Mouse (Mus musculus): Measurements from ENCODE around the gene Kcnk2.
"Not testable (repeated sequence)": the region's sequence is repeated elsewhere in the genome, so short reads cannot be mapped to it uniquely, and the experiment has no call there.

Gene Kcnk2

GRCm38 (mm10) chr1:189342416-189343104 is 59.5 kb downstream of the Kcnk2 start:
- no peak for DNase-seq (ENCODE audit: low spot score)

DNA sequence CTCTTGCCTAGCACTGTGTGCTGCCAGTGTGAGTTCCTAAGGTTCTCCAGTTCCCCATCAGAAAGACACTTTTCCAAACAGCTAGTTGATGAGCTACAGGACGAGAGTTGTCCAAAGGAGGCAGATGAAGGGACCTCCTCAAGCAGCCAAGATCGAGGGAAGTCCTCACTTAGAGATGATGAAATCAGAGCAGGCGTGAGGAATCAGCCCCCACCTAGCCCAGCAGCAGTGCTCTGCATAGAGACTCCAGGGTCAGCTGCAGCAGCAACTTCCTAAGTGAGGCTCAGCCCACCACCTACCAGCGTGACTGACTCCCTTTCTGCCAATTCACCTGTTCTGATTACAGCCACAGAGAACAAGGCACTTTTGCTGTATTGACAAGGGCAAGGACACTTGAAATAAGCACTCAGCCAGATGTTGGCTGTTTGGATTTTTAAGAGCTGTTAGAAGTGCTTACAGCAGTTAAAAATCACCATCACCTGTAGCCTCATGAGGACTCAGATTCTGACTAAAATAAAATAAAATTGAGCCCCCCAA is 60.6 kb downstream of the Kcnk2 start:
- DNase-seq (ENCODE audit: low spot score): no peak

GRCm38 (mm10) chr1:189315896-189316295 is 86.2 kb downstream of the Kcnk2 start:
- DNase-seq (ENCODE audit: low spot score): no peak

DNA sequence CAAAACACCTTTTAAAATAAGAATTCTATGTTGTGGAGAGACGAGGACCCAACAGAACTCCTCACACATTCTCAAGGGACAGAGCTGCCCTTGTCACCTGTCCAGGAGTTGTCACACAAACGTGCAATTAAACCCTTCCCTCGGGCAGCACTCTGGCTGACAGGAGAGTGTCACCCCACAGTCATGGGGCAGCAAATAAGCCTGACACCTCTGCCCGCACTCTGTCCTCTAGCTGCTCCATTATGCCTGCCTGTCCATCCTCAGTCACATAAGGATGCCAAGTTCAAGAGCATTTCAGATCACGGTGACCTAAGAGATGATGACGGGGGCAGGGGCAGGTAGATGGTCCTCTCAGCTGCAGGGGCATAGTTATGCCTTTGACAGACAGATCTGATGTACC is 87.6 kb downstream of the Kcnk2 start:
- DNase-seq (ENCODE audit: low spot score): no peak

GRCm38 (mm10) chr1:189313750-189314149 is 88.3 kb downstream of the Kcnk2 start:
- no peak for DNase-seq (ENCODE audit: low spot score)

- no peak for DNase-seq (ENCODE audit: low spot score)
These were observed 91.9 kb downstream of the Kcnk2 start for GRCm38 (mm10) chr1:189310145-189310544.

GRCm38 (mm10) chr1:189304988-189305522 is 97.0 kb downstream of the Kcnk2 start:
- no peak for DNase-seq (ENCODE audit: low spot score)

DNA sequence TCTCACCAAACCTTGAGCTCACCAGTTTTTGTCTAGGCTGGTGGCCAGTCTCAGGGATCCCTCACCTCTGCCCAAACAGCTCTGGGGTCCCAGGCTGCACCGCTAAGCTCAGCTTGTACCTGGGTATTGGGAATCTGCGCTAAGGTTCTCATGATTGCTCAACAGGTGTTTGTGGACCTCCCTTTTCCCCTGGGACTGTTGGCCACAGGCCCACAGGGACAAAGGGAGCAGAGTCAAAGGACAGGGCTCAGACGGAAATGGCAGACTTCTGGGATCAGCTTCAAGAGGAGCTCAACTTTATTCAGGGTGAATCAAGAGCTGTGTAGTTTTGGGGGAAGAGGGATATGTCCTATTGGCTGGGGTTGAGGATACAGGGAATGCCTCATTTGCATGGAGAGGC is 99.1 kb downstream of the Kcnk2 start:
- DNase-seq (ENCODE audit: low spot score): no peak

DNA sequence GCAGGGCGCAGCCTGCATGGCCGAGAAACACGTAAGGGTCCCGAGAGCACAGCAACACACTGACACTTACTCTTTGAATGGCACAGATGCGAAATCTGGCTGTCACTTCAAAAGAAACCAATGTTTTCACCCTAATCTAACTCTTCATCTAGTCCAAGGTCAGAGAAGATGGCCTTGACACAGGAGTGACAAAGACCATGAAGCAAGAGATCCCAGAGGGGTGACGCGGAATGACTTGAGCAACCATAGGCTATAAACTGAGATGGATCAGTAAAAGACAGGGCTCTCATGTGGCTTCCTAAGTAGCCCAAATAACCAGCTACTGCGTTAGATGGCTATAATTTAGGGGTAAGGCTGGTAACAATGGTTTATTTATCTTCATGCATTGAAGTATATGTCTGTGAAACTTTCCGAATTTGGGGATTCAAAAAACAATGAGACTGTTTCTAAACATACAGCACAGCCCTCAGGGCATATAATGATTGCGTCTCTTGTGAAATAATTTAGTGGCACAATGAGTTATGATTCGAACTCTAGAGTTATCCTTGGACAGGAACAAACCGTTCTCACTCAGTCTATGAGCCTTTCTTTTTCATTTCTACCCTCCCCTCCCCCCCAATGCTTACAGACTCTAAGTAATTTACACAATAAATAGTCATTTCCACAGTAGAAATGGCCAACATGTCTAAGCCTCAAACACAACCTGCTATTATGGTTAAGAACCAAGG is 108.2 kb downstream of the Kcnk2 start:
- no peak for DNase-seq (ENCODE audit: low spot score)

GRCm38 (mm10) chr1:189290885-189291284 is 111.2 kb downstream of the Kcnk2 start:
- DNase-seq (ENCODE audit: low spot score): no peak

DNA sequence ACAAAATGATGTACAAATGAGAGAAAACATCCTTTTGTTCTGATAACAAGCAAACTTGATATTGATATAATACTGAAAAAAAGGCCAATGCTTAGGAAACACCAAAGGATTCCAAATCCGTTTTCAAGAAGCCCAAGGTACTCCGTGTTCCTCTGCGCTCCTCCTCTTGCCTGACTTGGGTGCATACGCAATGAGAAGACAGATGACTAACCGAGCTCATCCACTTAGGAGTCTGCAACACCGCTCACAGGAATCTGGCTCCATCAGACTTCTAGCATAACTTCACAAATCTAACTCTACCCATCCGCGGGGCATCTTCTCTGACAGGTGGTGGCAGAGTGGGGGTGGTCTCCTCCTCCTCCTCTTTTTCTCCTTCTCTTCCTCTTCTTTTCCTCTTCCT is 113.1 kb downstream of the Kcnk2 start:
- DNase-seq (ENCODE audit: low spot score): no peak

DNA sequence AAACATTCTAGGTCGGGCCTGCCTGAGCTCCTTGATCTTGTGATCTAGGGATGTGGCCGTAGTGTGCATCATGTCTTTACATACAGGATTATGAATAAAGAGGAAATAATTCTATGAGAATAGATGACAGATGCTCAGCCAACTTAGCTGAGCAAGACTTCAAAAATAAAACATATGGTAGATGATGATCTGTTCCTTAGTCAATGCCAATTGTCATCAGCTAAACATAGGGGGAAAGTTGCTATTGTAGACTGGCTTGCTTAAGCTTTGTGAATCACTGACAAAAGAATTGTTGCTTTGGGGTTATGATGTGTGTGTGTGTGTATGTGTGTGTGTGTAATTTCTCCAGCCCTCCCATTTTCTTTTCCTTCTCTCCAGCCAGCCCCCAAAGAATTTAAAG is 129.8 kb downstream of the Kcnk2 start:
- DNase-seq (ENCODE audit: low spot score): no peak

GRCm38 (mm10) chr1:189253631-189254030 is 148.4 kb downstream of the Kcnk2 start:
- no peak for DNase-seq (ENCODE audit: low spot score)

DNA sequence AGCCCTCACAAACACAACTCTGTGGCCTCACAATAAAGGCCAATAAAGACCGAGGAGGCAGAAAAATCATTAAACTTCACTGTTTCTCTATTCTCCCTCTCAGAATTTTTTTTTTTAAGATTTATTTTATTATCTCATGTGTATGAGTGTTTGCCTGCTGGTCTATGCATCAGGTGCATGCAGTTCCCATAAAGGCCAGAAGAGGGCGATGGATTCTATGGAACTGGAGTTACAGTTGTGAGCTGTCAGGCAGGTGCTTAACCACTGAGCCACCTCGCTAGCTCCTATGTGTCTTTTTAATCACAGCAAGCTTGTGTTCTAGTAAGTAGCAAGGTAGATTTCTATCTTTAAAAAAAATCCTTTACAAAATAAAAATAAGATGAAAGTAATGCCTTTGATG is 148.9 kb downstream of the Kcnk2 start:
- no peak for DNase-seq (ENCODE audit: low spot score)

DNA sequence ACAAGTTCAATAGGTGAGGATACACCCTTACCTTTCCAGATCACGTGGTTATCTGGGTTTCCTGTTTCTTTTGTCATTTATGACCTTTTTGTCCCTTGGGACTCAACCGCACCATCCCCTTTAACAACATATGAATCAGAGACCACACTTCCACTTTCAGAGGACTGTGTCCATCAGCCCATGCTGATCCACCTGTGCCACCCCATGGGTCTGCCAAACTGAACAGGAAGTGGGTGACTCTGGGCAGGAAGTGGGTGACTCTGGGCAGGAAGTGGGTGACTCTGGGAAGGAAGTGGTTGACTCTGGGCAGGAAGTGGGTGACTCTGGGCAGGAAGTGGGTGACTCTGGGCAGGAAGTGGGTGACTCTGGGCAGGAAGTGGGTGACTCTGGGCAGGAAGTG is 158.9 kb downstream of the Kcnk2 start:
- not testable (repeated sequence) for DNase-seq (ENCODE audit: low spot score)

DNA sequence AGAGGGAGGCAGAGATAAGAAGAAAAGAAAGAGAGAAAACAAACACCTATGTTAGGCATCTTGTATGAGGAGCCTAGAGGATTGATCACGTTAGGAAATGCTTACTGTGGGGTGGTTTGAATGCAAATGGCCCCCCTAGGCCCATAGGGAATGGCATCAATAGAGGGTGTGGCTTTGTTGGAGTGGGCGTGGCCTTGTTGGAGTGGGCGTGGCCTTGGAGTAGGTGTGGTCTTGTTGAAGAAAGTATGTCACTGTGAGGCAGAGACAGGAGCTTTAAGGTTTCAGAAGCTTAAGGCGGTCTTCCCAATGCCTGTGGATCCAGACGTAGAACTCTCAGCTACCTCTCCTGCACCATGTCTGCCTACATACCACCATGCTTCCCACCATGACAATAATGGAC is 166.8 kb downstream of the Kcnk2 start:
- DNase-seq (ENCODE audit: low spot score): no peak

GRCm38 (mm10) chr1:189232829-189233228 is 169.2 kb downstream of the Kcnk2 start:
- DNase-seq (ENCODE audit: low spot score): no peak

DNA sequence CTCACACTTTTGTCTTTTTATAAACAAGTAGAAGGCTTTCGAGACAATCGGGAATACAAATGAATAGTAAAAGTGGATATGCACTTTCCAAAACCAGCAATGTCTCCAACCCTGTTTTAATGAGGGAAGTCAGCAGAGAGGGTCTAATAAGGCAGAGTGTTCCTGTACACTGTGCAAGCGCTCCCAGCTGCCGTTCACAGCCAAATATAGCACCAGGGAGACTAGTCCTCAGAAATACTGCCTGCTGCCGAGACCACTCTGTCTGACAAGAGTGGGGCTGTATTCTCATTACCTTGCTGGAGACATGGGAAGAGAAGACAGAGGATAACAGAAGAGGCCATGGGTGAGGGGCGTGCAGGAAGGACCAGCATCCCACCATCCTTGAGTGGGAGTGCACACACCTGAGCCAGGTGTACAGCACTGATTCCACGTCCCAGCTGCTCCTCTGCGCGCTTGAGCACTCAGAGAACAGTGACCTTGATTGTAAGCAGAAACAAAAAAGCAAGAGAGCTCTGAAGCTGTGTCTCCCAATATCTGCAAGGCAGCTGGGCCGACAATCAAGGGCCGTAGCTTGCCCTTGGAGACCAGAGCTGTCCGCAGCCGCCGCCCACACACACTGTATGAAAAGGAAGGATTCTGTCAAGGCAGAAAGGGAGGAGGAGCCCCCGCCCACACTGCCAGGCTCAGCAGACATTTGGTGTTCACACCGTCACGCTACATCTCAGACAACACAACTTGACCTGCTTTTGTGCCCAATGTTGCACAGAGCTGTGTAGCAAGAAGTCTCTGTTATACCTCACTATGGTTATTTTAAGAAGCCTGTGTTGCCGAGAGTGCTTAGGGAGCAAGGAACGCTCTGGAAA is 173.6 kb downstream of the Kcnk2 start:
- no peak for DNase-seq (ENCODE audit: low spot score)

DNA sequence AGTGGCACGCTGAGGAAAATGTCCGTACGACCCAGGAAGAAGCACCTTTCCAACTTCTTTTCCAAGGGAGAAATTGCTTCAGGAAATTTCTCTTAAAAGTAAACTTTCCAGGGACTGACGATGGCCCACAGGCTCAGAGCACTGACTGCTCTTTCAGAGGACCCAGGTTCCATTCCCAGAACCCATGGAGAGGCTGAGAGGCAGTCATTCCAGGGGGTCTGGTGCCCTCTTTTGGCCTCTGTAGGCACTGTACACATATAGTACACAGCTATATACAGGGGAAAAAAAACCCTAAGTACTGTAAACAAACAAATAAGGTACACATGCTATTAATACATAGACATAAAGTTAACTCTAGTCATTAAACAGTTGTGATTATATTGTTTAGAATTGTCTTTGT is 174.6 kb downstream of the Kcnk2 start:
- DNase-seq (ENCODE audit: low spot score): no peak

DNA sequence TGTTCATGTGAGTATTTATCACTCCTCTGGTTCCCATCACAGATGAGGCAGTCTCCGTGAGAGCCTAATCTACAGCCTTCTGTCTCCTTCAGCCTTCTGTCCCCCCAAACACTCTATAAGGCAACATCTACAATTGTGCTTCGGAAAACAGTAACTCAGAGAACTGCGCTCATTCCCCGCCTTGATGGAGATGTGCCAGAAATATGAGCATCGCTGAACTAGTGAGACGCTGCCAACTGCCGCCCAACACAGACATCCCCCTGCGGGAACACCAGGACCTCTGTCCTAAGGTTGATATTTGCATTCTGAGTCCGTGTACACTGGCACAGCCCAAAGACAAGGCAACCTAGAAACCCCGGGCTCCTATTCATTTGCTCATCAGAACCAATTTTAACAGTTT is 183.0 kb downstream of the Kcnk2 start:
- DNase-seq (ENCODE audit: low spot score): no peak

DNA sequence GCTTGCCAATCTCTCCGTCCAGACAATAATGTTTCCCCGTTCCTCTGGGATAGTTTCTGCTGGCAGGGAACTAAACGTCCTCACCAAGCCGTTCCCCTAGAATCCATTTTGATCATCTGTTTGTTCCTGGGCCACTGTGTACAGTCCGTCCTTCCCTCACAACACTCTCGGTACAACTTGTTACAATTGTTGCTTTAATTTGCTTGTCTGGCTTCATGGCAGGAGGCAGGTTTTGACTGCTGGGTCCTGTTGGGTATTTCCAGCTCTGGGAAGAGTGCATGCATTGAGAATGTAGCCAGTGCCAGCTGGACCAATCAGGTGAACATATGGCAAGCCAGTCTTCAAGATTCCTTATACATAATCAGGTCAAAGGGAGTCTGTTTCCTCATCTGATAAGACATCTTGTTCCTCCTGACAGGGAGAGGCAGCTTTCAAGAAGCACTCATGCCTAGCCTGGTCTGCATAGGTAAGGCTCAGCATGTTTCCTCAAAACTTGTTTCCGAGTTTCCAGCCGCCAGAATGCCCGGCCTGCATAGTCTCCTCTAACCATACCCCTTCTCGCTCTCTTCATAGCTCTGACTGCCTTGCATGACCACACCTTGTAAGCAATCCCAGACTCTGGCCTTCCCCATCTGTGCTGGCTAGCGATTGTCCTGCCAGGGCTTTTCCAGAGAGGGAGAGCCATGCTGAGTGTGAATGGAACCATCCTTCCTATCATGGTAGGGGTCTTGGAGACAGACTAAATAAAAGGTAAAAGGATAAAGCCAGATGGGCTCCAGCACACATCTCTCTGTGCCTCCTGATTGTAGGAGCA is 184.1 kb downstream of the Kcnk2 start:
- no peak for DNase-seq (ENCODE audit: low spot score)

Data from urinary bladder, postnatal 25 days (tissue).